Mouse (Mus musculus): ENCODE data around the gene Olfr1015. TPM values are rescaled to one million over a fixed set of nuclear protein-coding genes. Genes with fewer than 3 reads are reported as not detected.

Olfr1015 gene
- not detected in 2 replicates for polyA plus RNA-seq (2014; fragmentation: Nextera tagmentation; extraction: Ambion mirVana)

DNA sequence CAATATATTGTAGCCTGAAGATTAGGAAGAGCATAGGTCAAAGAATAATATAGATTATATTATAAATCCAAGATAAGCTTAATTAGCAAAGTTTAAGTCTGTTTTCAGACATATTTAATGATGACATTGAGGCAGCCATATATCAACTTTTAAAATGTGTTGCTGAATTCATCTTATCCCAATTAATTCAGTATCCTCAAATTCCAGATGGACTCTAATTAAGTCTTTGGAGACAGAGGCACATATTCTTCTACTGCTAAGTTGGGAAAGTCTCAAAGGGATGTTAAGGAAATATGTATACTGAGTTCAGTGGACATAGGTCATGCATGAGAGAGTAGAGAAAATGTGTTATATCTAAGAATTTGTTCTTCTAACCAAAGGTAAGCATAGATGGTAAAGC is at the start of gene Olfr1015:
Gene Olfr1015 (plus strand): TSS at position 301 of the 400 bp plus-strand sequence.
- ATAC-seq (ENCODE audit: insufficient number of reproducible peaks, insufficient read depth, low FRiP score, low read depth), result no peak
- no peak within 1 kb of the TSS for H3K4me3 ChIP-seq (ENCODE audit: control insufficient read depth in 1 of 2, insufficient read depth in 1 of 2, low read depth in 1 of 2, low read length in 2 of 2)
- no peak within 1 kb of the TSS for H3K9ac ChIP-seq (ENCODE audit: low read length)
- no peaks in the 10 kb centered on the region for H3K27me3 ChIP-seq (ENCODE audit: control insufficient read depth, insufficient read depth, low read length)
- H3K36me3 ChIP-seq (ENCODE audit: control insufficient read depth, insufficient read depth, low read length), result no peaks in the 10 kb centered on the region
- H3K4me2 ChIP-seq (ENCODE audit: low read length), result no peak within 1 kb of the TSS
- H3K4me1 ChIP-seq (ENCODE audit: control insufficient read depth in 2 of 2, insufficient read depth in 2 of 2, low read length in 2 of 2), result no peaks in the 10 kb centered on the region
- H3K27ac ChIP-seq (replicated peaks in 1 of 2; ENCODE audit: control insufficient read depth in 1 of 2, insufficient read depth in 1 of 2, low read depth in 2 of 2, low read length in 2 of 2), result no peak within 1 kb of the TSS
- no peaks in the 10 kb centered on the region for H3K9me3 ChIP-seq (ENCODE audit: control insufficient read depth, low read length)

DNA sequence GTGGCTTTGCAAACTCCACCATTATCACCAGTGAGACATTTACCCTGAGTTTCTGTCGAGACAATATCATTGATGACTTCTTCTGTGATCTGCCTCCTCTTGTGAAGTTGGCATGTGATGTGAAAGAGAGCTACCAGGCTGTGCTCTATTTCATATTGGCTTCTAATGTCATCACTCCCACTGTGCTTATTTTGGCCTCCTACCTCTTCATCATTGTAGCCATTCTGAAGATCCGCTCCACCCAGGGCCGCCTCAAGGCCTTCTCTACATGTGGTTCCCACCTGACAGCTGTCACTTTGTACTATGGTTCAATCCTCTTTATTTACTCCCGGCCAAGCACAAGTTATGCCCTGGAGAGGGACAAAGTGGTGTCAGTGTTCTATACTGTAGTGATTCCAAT is 28.0 kb upstream of the Olfr1015 start:
- no peak overlapping the region for H3K27ac ChIP-seq (replicated peaks in 1 of 2; ENCODE audit: control insufficient read depth in 1 of 2, insufficient read depth in 1 of 2, low read depth in 2 of 2, low read length in 2 of 2)
- no peaks in the 10 kb centered on the region for H3K36me3 ChIP-seq (ENCODE audit: control insufficient read depth, insufficient read depth, low read length)
- H3K4me3 ChIP-seq (ENCODE audit: control insufficient read depth in 1 of 2, insufficient read depth in 1 of 2, low read depth in 1 of 2, low read length in 2 of 2), result no peak overlapping the region
- ATAC-seq (ENCODE audit: insufficient number of reproducible peaks, insufficient read depth, low FRiP score, low read depth), result no peak
- H3K4me2 ChIP-seq (ENCODE audit: low read length), result no peak overlapping the region
- no peak overlapping the region for H3K9ac ChIP-seq (ENCODE audit: low read length)
- H3K27me3 ChIP-seq (ENCODE audit: control insufficient read depth, insufficient read depth, low read length), result no peaks in the 10 kb centered on the region
- H3K4me1 ChIP-seq (ENCODE audit: control insufficient read depth in 2 of 2, insufficient read depth in 2 of 2, low read length in 2 of 2), result no peaks in the 10 kb centered on the region
- no peaks in the 10 kb centered on the region for H3K9me3 ChIP-seq (ENCODE audit: control insufficient read depth, low read length)
- WGBS, result 76% methylated on average over 4 of the region's 4 CpGs

DNA sequence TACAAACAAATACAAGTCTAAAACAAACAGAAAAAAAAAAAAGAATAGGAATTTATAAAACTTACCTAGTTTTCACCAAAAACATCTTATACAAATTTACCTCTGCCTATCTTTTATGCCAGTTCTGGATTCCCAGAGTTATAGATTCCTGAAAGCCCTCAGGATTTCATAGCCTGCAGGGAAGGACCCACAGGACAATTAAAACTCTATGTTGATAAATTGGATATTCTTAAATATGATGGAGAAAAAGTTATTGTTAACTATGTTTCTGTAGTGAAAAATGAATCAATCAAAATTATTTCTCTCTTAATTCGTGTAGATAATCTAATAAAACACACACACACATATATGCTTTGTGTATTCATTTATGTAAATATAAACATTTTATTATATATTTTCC is 19.2 kb upstream of the Olfr1015 start, which contains the start of gene Olfr1012:
Gene Olfr1012 (minus strand): TSS at position 101 of the 400 bp plus-strand sequence.
- H3K27me3 ChIP-seq (ENCODE audit: control insufficient read depth, insufficient read depth, low read length), result no peaks in the 10 kb centered on the region
- no peak within 1 kb of the TSS for H3K27ac ChIP-seq (replicated peaks in 1 of 2; ENCODE audit: control insufficient read depth in 1 of 2, insufficient read depth in 1 of 2, low read depth in 2 of 2, low read length in 2 of 2)
- no peak for ATAC-seq (ENCODE audit: insufficient number of reproducible peaks, insufficient read depth, low FRiP score, low read depth)
- H3K36me3 ChIP-seq (ENCODE audit: control insufficient read depth, insufficient read depth, low read length), result no peaks in the 10 kb centered on the region
- no peak within 1 kb of the TSS for H3K4me3 ChIP-seq (ENCODE audit: control insufficient read depth in 1 of 2, insufficient read depth in 1 of 2, low read depth in 1 of 2, low read length in 2 of 2)
- no peak within 1 kb of the TSS for H3K9ac ChIP-seq (ENCODE audit: low read length)
- H3K9me3 ChIP-seq (ENCODE audit: control insufficient read depth, low read length), result no peaks in the 10 kb centered on the region
- H3K4me1 ChIP-seq (ENCODE audit: control insufficient read depth in 2 of 2, insufficient read depth in 2 of 2, low read length in 2 of 2), result no peaks in the 10 kb centered on the region
- H3K4me2 ChIP-seq (ENCODE audit: low read length), result no peak within 1 kb of the TSS
- WGBS, result 54% methylated on average over 1 of the region's 1 CpGs

DNA sequence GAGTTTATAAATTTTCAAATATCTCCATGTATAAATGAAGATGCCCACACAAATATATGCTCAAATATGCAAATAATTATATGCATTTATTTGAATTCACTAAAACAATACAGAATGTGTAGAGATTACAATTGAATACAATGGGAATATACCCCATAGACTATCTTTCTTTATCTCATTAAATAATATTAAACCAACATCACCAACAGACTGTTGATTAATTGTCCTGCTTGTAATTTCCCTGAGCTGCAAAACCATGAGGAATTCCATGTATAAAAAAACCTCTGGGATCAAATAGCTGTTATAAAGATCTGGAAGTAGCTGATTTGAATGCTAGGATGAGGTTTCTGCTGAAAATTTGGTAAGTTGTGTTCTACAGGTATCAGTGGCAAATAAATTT is 15.0 kb upstream of the Olfr1015 start, which contains the start of gene Olfr1013:
Gene Olfr1013 (plus strand): TSS at position 301 of the 400 bp plus-strand sequence.
- no peak for ATAC-seq (ENCODE audit: insufficient number of reproducible peaks, insufficient read depth, low FRiP score, low read depth)

DNA sequence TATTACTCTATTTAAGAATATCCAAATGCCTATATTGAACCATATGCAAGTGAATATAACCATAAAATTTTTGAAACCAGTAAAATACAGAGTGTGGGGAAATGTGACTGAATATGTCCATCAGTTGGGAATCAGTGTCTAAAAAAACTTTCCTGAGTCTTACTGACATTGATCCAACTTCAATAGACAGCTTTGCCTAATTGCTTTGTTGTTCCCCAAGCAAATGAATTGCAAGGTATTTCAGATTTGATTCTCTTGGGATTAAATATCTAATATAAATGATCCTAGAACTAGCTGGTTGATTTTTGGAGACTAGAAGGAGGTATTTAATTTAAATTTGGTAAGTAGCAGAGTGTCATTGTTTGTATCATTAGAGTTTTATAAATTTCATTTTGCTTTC is 9.4 kb upstream of the Olfr1015 start, which contains the start of gene Olfr1014:
Gene Olfr1014 (plus strand): TSS at position 301 of the 400 bp plus-strand sequence.
- H3K27me3 ChIP-seq (ENCODE audit: control insufficient read depth, insufficient read depth, low read length), result no peaks in the 10 kb centered on the region
- no peaks in the 10 kb centered on the region for H3K36me3 ChIP-seq (ENCODE audit: control insufficient read depth, insufficient read depth, low read length)
- H3K9ac ChIP-seq (ENCODE audit: low read length), result no peak within 1 kb of the TSS
- H3K9me3 ChIP-seq (ENCODE audit: control insufficient read depth, low read length), result no peaks in the 10 kb centered on the region
- no peak for ATAC-seq (ENCODE audit: insufficient number of reproducible peaks, insufficient read depth, low FRiP score, low read depth)
- no peak within 1 kb of the TSS for H3K4me3 ChIP-seq (ENCODE audit: control insufficient read depth in 1 of 2, insufficient read depth in 1 of 2, low read depth in 1 of 2, low read length in 2 of 2)
- H3K27ac ChIP-seq (replicated peaks in 1 of 2; ENCODE audit: control insufficient read depth in 1 of 2, insufficient read depth in 1 of 2, low read depth in 2 of 2, low read length in 2 of 2), result no peak within 1 kb of the TSS
- no peaks in the 10 kb centered on the region for H3K4me1 ChIP-seq (ENCODE audit: control insufficient read depth in 2 of 2, insufficient read depth in 2 of 2, low read length in 2 of 2)
- H3K4me2 ChIP-seq (ENCODE audit: low read length), result no peak within 1 kb of the TSS

More for the DNA sequence above, 15.0 kb upstream of the Olfr1015 start, which contains the start of gene Olfr1013:
- H3K4me1 ChIP-seq (ENCODE audit: control insufficient read depth in 2 of 2, insufficient read depth in 2 of 2, low read length in 2 of 2), result no peaks in the 10 kb centered on the region
- H3K9me3 ChIP-seq (ENCODE audit: control insufficient read depth, low read length), result no peaks in the 10 kb centered on the region
- no peak within 1 kb of the TSS for H3K4me3 ChIP-seq (ENCODE audit: control insufficient read depth in 1 of 2, insufficient read depth in 1 of 2, low read depth in 1 of 2, low read length in 2 of 2)
- H3K4me2 ChIP-seq (ENCODE audit: low read length), result no peak within 1 kb of the TSS
- H3K27me3 ChIP-seq (ENCODE audit: control insufficient read depth, insufficient read depth, low read length), result no peaks in the 10 kb centered on the region
- no peaks in the 10 kb centered on the region for H3K36me3 ChIP-seq (ENCODE audit: control insufficient read depth, insufficient read depth, low read length)
- no peak within 1 kb of the TSS for H3K27ac ChIP-seq (replicated peaks in 1 of 2; ENCODE audit: control insufficient read depth in 1 of 2, insufficient read depth in 1 of 2, low read depth in 2 of 2, low read length in 2 of 2)
- no peak within 1 kb of the TSS for H3K9ac ChIP-seq (ENCODE audit: low read length)

DNA sequence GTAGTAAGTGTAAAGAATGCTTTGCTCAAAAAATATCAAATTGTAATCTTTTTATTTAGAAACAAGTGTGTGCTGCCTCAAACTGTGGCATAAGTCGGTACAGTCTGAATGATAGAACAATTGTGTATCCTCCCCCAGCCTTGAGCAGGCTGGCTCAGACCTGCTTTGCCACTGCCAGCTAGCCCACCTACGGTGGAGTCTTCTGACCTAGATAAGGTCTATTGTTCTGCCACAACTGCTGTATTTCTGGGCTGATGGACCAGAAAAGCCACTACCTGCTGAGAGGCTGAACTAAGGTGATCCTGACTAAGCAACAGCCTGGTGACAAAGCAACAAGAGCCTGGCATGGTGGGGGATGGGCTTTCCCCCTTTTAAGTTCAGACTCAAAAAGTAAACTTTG is 10.5 kb downstream of the Olfr1015 start:
- no peak overlapping the region for H3K27ac ChIP-seq (replicated peaks in 1 of 2; ENCODE audit: control insufficient read depth in 1 of 2, insufficient read depth in 1 of 2, low read depth in 2 of 2, low read length in 2 of 2)
- H3K4me1 ChIP-seq (ENCODE audit: control insufficient read depth in 2 of 2, insufficient read depth in 2 of 2, low read length in 2 of 2), result no peaks in the 10 kb centered on the region
- H3K4me3 ChIP-seq (ENCODE audit: control insufficient read depth in 1 of 2, insufficient read depth in 1 of 2, low read depth in 1 of 2, low read length in 2 of 2), result no peak overlapping the region
- ATAC-seq (ENCODE audit: insufficient number of reproducible peaks, insufficient read depth, low FRiP score, low read depth), result no peak
- 66% methylated on average over 2 of the region's 2 CpGs for WGBS
- H3K9ac ChIP-seq (ENCODE audit: low read length), result no peak overlapping the region
- no peak overlapping the region for H3K4me2 ChIP-seq (ENCODE audit: low read length)
- no peaks in the 10 kb centered on the region for H3K9me3 ChIP-seq (ENCODE audit: control insufficient read depth, low read length)
- H3K27me3 ChIP-seq (ENCODE audit: control insufficient read depth, insufficient read depth, low read length), result no peaks in the 10 kb centered on the region
- no peaks in the 10 kb centered on the region for H3K36me3 ChIP-seq (ENCODE audit: control insufficient read depth, insufficient read depth, low read length)

DNA sequence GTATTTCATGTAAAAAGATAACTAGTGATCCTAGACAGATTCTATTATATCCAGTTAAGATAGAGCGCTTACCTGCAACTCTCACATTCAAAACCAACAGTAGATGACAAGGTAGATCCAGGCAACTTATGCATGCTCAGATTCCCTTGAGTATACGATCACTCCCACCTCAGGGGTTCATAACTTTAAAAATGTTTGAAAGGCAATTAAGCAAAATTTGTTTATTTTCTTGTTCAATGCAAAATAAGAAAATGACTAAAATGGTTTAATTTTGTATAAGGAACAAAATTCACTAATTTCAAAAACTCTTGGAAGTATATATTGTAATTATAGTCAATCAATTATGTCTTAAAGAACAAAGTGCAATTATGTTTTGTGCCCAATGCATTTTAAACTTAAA is 20.6 kb downstream of the Olfr1015 start, which contains the start of gene Olfr1016:
Gene Olfr1016 (minus strand): TSS at position 101 of the 400 bp plus-strand sequence.
- WGBS, result 85% methylated on average over 2 of the region's 2 CpGs
- no peaks in the 10 kb centered on the region for H3K36me3 ChIP-seq (ENCODE audit: control insufficient read depth, insufficient read depth, low read length)

DNA sequence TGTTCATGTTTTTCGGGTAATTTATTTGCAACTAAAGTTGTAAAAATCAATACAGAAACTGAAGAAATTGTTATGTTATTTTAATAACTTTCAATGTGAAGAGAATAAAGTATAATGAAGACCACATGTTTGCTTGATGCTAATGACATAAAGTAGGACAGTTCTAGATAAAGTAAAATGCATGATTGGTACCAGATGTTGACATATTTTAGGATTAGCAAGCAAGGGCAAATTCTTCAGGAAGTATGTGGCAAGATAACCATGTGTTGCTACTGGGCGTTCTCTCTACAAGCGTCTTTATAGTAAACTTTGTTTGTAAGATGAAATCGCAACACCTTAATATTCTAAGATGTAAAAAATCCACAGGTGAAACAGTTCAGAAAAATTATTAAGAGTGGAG is 22.7 kb downstream of the Olfr1015 start:
- H3K9me3 ChIP-seq (ENCODE audit: control insufficient read depth, low read length), result no peaks in the 10 kb centered on the region
- H3K27ac ChIP-seq (replicated peaks in 1 of 2; ENCODE audit: control insufficient read depth in 1 of 2, insufficient read depth in 1 of 2, low read depth in 2 of 2, low read length in 2 of 2), result no peak overlapping the region
- no peaks in the 10 kb centered on the region for H3K27me3 ChIP-seq (ENCODE audit: control insufficient read depth, insufficient read depth, low read length)
- H3K4me1 ChIP-seq (ENCODE audit: control insufficient read depth in 2 of 2, insufficient read depth in 2 of 2, low read length in 2 of 2), result no peaks in the 10 kb centered on the region
- 67% methylated on average over 4 of the region's 4 CpGs for WGBS
- no peaks in the 10 kb centered on the region for H3K36me3 ChIP-seq (ENCODE audit: control insufficient read depth, insufficient read depth, low read length)
- no peak for ATAC-seq (ENCODE audit: insufficient number of reproducible peaks, insufficient read depth, low FRiP score, low read depth)
- H3K4me2 ChIP-seq (ENCODE audit: low read length), result no peak overlapping the region
- no peak overlapping the region for H3K4me3 ChIP-seq (ENCODE audit: control insufficient read depth in 1 of 2, insufficient read depth in 1 of 2, low read depth in 1 of 2, low read length in 2 of 2)
- no peak overlapping the region for H3K9ac ChIP-seq (ENCODE audit: low read length)

More for the DNA sequence above, 20.6 kb downstream of the Olfr1015 start, which contains the start of gene Olfr1016:
- no peak within 1 kb of the TSS for H3K9ac ChIP-seq (ENCODE audit: low read length)
- H3K4me1 ChIP-seq (ENCODE audit: control insufficient read depth in 2 of 2, insufficient read depth in 2 of 2, low read length in 2 of 2), result no peaks in the 10 kb centered on the region
- no peak within 1 kb of the TSS for H3K27ac ChIP-seq (replicated peaks in 1 of 2; ENCODE audit: control insufficient read depth in 1 of 2, insufficient read depth in 1 of 2, low read depth in 2 of 2, low read length in 2 of 2)
- H3K9me3 ChIP-seq (ENCODE audit: control insufficient read depth, low read length), result no peaks in the 10 kb centered on the region
- H3K4me2 ChIP-seq (ENCODE audit: low read length), result no peak within 1 kb of the TSS
- no peaks in the 10 kb centered on the region for H3K27me3 ChIP-seq (ENCODE audit: control insufficient read depth, insufficient read depth, low read length)
- no peak for ATAC-seq (ENCODE audit: insufficient number of reproducible peaks, insufficient read depth, low FRiP score, low read depth)
- no peak within 1 kb of the TSS for H3K4me3 ChIP-seq (ENCODE audit: control insufficient read depth in 1 of 2, insufficient read depth in 1 of 2, low read depth in 1 of 2, low read length in 2 of 2)
